Mouse (Mus musculus): ENCODE data around the gene Sprn.
"Not testable (repeated sequence)": the region's sequence is repeated elsewhere in the genome, so short reads cannot be mapped to it uniquely, and the experiment has no call there.

Sprn gene

GRCm38 (mm10) chr7:140141350-140141749 is 13.3 kb downstream of the Sprn start:
- peak; percentile 49 for DNase-seq

GRCm38 (mm10) chr7:140138021-140138310 is 16.7 kb downstream of the Sprn start:
- no peak for DNase-seq

GRCm38 (mm10) chr7:140137135-140138020 is 17.3 kb downstream of the Sprn start, which contains the start of gene Mtg1:
Mtg1 (plus strand) TSS chr7:140137564.
- DNase-seq, result peak; percentile 97

- DNase-seq, result no peak
These were observed 19.4 kb downstream of the Sprn start for GRCm38 (mm10) chr7:140135106-140135770.

- not testable (repeated sequence) for DNase-seq
These were observed 20.6 kb downstream of the Sprn start for GRCm38 (mm10) chr7:140134033-140134432.

GRCm38 (mm10) chr7:140132184-140132583 is 22.5 kb downstream of the Sprn start:
- not testable (repeated sequence) for DNase-seq

GRCm38 (mm10) chr7:140127911-140128310 is 26.8 kb downstream of the Sprn start:
- DNase-seq, result no peak

- DNase-seq, result no peak
These were observed 27.7 kb downstream of the Sprn start for GRCm38 (mm10) chr7:140126934-140127333.

GRCm38 (mm10) chr7:140126022-140126350 is 28.7 kb downstream of the Sprn start:
- DNase-seq, result no peak

GRCm38 (mm10) chr7:140125278-140126021 is 29.2 kb downstream of the Sprn start:
- peak; percentile 92 for DNase-seq

GRCm38 (mm10) chr7:140124382-140124781 is 30.3 kb downstream of the Sprn start:
- no peak for DNase-seq

- no peak for DNase-seq
These were observed 31.9 kb downstream of the Sprn start for GRCm38 (mm10) chr7:140122765-140123164.

- no peak for DNase-seq
These were observed 33.3 kb downstream of the Sprn start for GRCm38 (mm10) chr7:140121338-140121910.

- no peak for DNase-seq
These were observed 34.2 kb downstream of the Sprn start for GRCm38 (mm10) chr7:140120484-140120883.

- DNase-seq, result peak; percentile 93
These were observed 38.2 kb downstream of the Sprn start, which contains the start of gene Echs1 for GRCm38 (mm10) chr7:140116329-140117054. Echs1 (minus strand) TSS chr7:140116476.

- DNase-seq, result peak; percentile 76
These were observed 38.9 kb downstream of the Sprn start, which contains the start of gene Paox for GRCm38 (mm10) chr7:140115583-140116328. Paox (plus strand) TSS chr7:140115799.

- DNase-seq, result peak; percentile 36
These were observed 42.7 kb downstream of the Sprn start for GRCm38 (mm10) chr7:140111943-140112342.

- no peak for DNase-seq
These were observed 50.7 kb downstream of the Sprn start for GRCm38 (mm10) chr7:140104009-140104408.

- DNase-seq, result peak; percentile 86
These were observed 52.5 kb downstream of the Sprn start, which contains the start of gene Fuom for GRCm38 (mm10) chr7:140101993-140102860. Fuom (minus strand) TSS chr7:140102441.

- no peak for DNase-seq
These were observed 53.2 kb downstream of the Sprn start for GRCm38 (mm10) chr7:140101498-140101897.

Data from layer of hippocampus, adult 9-11 months (tissue).